Mouse (Mus musculus) embryonic facial prominence, embryonic 11.5 days (tissue): Measurements from ENCODE around the gene Zfc3h1. TPM values are rescaled to one million over a fixed set of nuclear protein-coding genes. Genes with fewer than 3 reads are reported as not detected.

Experiments used
- ATAC-seq: fragments of 200-750 bp; cut with Nextera tagmentation; replicated peaks from 2 replicates; pipeline ENCODE4 v1.8.0; 2017; ENCODE audit warnings: low read depth; ENCODE audit not compliant: insufficient number of reproducible peaks, low FRiP score, low TSS enrichment
- DNase-seq: peaks from one replicate; pipeline ENCODE4 v3.0.0-alpha.2; 2015; ENCODE audit warnings: low spot score
- H3K27ac ChIP-seq: fragments of 300-500 bp; sonication (generic); replicated peaks from 2 replicates; pipeline ENCODE4 v1.5.1; 2014; ENCODE audit warnings: mild to moderate bottlenecking, low read depth, low read length, control low read depth
- H3K27me3 ChIP-seq: fragments of 300-500 bp; sonication (generic); 2 replicates; pipeline ENCODE4 v1.6.1; 2014; ENCODE audit warnings: mild to moderate bottlenecking, low read length, moderate library complexity, mixed read lengths; ENCODE audit not compliant: control insufficient read depth, insufficient read depth
- H3K36me3 ChIP-seq: fragments of 300-500 bp; sonication (generic); replicated peaks from 2 replicates; pipeline ENCODE4 v1.6.1; 2014; ENCODE audit warnings: low read depth, mild to moderate bottlenecking, low read length, moderate library complexity, mixed read lengths; ENCODE audit not compliant: control insufficient read depth, insufficient read depth
- H3K4me1 ChIP-seq: fragments of 300-500 bp; sonication (generic); 2 replicates; pipeline ENCODE4 v1.6.1; 2014; ENCODE audit warnings: low read length, mixed read lengths; ENCODE audit not compliant: control insufficient read depth, insufficient read depth
- H3K4me2 ChIP-seq: fragments of 300-500 bp; sonication (generic); 2 replicates; pipeline ENCODE4 v1.6.1; 2014; ENCODE audit warnings: low read depth, mild to moderate bottlenecking, control low read depth, low read length, moderate library complexity
- H3K4me3 ChIP-seq: fragments of 300-500 bp; sonication (generic); 2 replicates; pipeline ENCODE4 v1.5.1; 2014; ENCODE audit warnings: low read depth, low read length, control low read depth
- H3K9ac ChIP-seq: fragments of 300-500 bp; sonication (generic); replicated peaks from 2 replicates; pipeline ENCODE4 v1.6.1; 2014; ENCODE audit warnings: mild to moderate bottlenecking, control low read depth, low read length
- H3K9me3 ChIP-seq: fragments of 300-500 bp; sonication (generic); replicated peaks from 2 replicates; pipeline ENCODE4 v1.6.1; 2016; ENCODE audit warnings: mild to moderate bottlenecking, low read length, inconsistent platforms, mixed read lengths; ENCODE audit not compliant: control insufficient read depth
- WGBS: fragments of 180-500 bp; shearing (Covaris S2); extraction: QIAGEN DNeasy Blood & Tissue Kit; methylation state at CpG from one replicate; pipeline ENCODE4 v1.1.7; 2014; 5-methylcytosine and 5-hydroxymethylcytosine counted together
- polyA plus RNA-seq: library from polyadenylated mRNA; unstranded; fragments of >200 nt; fragmentation: Nextera tagmentation; extraction: Ambion mirVana; gene quantifications from 2 replicates; pipeline ENCODE4 v1.2.1, GENCODE M21; 2014

Zfc3h1 gene
- 18.3 and 23.1 TPM in 2 replicates for polyA plus RNA-seq

- Histone ChIP-seq H3K9me3 (no peaks in the 10 kb centered on the region), H3K27ac (peak within 1 kb of the TSS; percentile 94), H3K27me3 (no peaks in the 10 kb centered on the region), H3K9ac (peak within 1 kb of the TSS; percentile 89), H3K4me1 (no peaks in the 10 kb centered on the region), H3K36me3 (no peaks in the 10 kb centered on the region), H3K4me2 (peak within 1 kb of the TSS; percentile 60), H3K4me3 (peak within 1 kb of the TSS; percentile 73)
- ATAC-seq (peak; percentile 98), DNase-seq (peak; percentile 99)
- WGBS, result 0% methylated on average over 65 of the region's 65 CpGs
These were observed at the start of gene Zfc3h1, which contains the start of gene Thap2 for GRCm38 (mm10) chr10:115384221-115385017. TSS of gene Zfc3h1 (plus strand) at chr10:115384959. TSS of gene Thap2 (minus strand) at chr10:115384443.

GRCm38 (mm10) chr10:115336901-115337300 is 47.9 kb upstream of the Zfc3h1 start:
- 89% methylated on average over 4 of the region's 4 CpGs for WGBS
- Histone ChIP-seq H3K4me3 (no peak overlapping the region), H3K4me2 (no peak overlapping the region), H3K27me3 (no peaks in the 10 kb centered on the region), H3K4me1 (no peaks in the 10 kb centered on the region), H3K36me3 (no peaks in the 10 kb centered on the region), H3K9ac (no peak overlapping the region), H3K9me3 (no peaks in the 10 kb centered on the region), H3K27ac (no peak overlapping the region)
- ATAC-seq (no peak), DNase-seq (no peak)

- ATAC-seq (no peak), DNase-seq (no peak)
- no peak overlapping the region for H3K9ac ChIP-seq
- H3K36me3 ChIP-seq, result no peaks in the 10 kb centered on the region
- H3K4me2 ChIP-seq, result no peak overlapping the region
- no peaks in the 10 kb centered on the region for H3K9me3 ChIP-seq
- H3K4me1 ChIP-seq, result no peaks in the 10 kb centered on the region
- no peaks in the 10 kb centered on the region for H3K27me3 ChIP-seq
- no peak overlapping the region for H3K4me3 ChIP-seq
- H3K27ac ChIP-seq, result no peak overlapping the region
- WGBS, result 89% methylated on average over 7 of the region's 7 CpGs
These were observed 44.9 kb upstream of the Zfc3h1 start for GRCm38 (mm10) chr10:115339820-115340328.

GRCm38 (mm10) chr10:115342771-115343425 is 41.9 kb upstream of the Zfc3h1 start:
- no peak overlapping the region for H3K4me3 ChIP-seq
- 83% methylated on average over 4 of the region's 4 CpGs for WGBS
- ATAC-seq, result no peak

GRCm38 (mm10) chr10:115346444-115346843 is 38.3 kb upstream of the Zfc3h1 start:
- Histone ChIP-seq H3K9ac (no peak overlapping the region), H3K4me1 (no peaks in the 10 kb centered on the region)
- no peak for ATAC-seq

More at GRCm38 (mm10) chr10:115342771-115343425, 41.9 kb upstream of the Zfc3h1 start:
- H3K9me3 ChIP-seq, result no peaks in the 10 kb centered on the region
- H3K9ac ChIP-seq, result no peak overlapping the region
- no peaks in the 10 kb centered on the region for H3K4me1 ChIP-seq
- DNase-seq, result no peak
- no peak overlapping the region for H3K27ac ChIP-seq
- H3K4me2 ChIP-seq, result no peak overlapping the region
- H3K27me3 ChIP-seq, result no peaks in the 10 kb centered on the region
- no peaks in the 10 kb centered on the region for H3K36me3 ChIP-seq

GRCm38 (mm10) chr10:115348131-115348530 is 36.6 kb upstream of the Zfc3h1 start:
- H3K4me1 ChIP-seq, result no peaks in the 10 kb centered on the region
- no peak overlapping the region for H3K4me2 ChIP-seq
- H3K4me3 ChIP-seq, result no peak overlapping the region
- no peaks in the 10 kb centered on the region for H3K27me3 ChIP-seq
- H3K9me3 ChIP-seq, result no peaks in the 10 kb centered on the region
- 83% methylated on average over 6 of the region's 6 CpGs for WGBS
- ATAC-seq (no peak), DNase-seq (no peak)
- no peak overlapping the region for H3K27ac ChIP-seq
- no peak overlapping the region for H3K9ac ChIP-seq
- H3K36me3 ChIP-seq, result no peaks in the 10 kb centered on the region

More at GRCm38 (mm10) chr10:115346444-115346843, 38.3 kb upstream of the Zfc3h1 start:
- H3K4me3 ChIP-seq, result no peak overlapping the region
- no peaks in the 10 kb centered on the region for H3K36me3 ChIP-seq
- DNase-seq, result no peak
- no peaks in the 10 kb centered on the region for H3K27me3 ChIP-seq
- no peak overlapping the region for H3K4me2 ChIP-seq
- H3K27ac ChIP-seq, result no peak overlapping the region
- H3K9me3 ChIP-seq, result no peaks in the 10 kb centered on the region

GRCm38 (mm10) chr10:115349029-115349428 is 35.7 kb upstream of the Zfc3h1 start:
- WGBS, result 77% methylated on average over 10 of the region's 10 CpGs
- Histone ChIP-seq H3K9me3 (no peaks in the 10 kb centered on the region), H3K9ac (no peak overlapping the region), H3K36me3 (no peaks in the 10 kb centered on the region), H3K27me3 (no peaks in the 10 kb centered on the region), H3K4me2 (no peak overlapping the region), H3K27ac (no peak overlapping the region), H3K4me3 (no peak overlapping the region), H3K4me1 (no peaks in the 10 kb centered on the region)
- no peak for ATAC-seq
- no peak for DNase-seq

- no peaks in the 10 kb centered on the region for H3K36me3 ChIP-seq
- H3K4me3 ChIP-seq, result no peak overlapping the region
- ATAC-seq (no peak), DNase-seq (no peak)
- H3K4me1 ChIP-seq, result no peaks in the 10 kb centered on the region
- 87% methylated on average over 7 of the region's 7 CpGs for WGBS
- H3K4me2 ChIP-seq, result no peak overlapping the region
- no peak overlapping the region for H3K9ac ChIP-seq
- H3K9me3 ChIP-seq, result no peaks in the 10 kb centered on the region
- H3K27ac ChIP-seq, result no peak overlapping the region
- no peaks in the 10 kb centered on the region for H3K27me3 ChIP-seq
These were observed 35.2 kb upstream of the Zfc3h1 start for GRCm38 (mm10) chr10:115349509-115349908.
